Mouse (Mus musculus) monocyte, adult 2 months (primary cell): Measurements from ENCODE around the gene Smpd2.

Experiments used
- DNase-seq, 2 experiments: peaks; one replicate each; pipeline ENCODE4 v3.0.0; 2022; ENCODE audit warnings: low spot score in 2 of 2, low read depth in 1 of 2

Smpd2 gene

DNA sequence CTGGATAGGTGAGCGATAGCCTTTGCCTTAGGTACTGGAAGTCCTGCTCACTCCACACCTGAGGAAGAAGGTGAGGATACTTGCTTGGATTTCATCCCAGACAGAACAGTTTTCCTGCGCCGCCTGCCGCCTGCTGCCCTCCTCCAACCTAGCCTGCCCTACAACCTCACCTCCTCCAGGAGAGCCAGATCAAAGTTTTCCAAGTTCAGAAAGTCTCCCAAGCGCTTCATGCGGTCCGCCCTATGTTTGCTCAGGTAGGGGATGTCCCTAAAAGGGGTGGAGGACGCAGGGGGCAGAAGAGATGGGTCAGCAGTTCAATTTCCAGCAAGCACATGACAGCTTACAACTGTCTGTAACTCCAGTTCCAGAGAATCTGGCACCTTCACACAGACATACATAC lies 875 bp downstream of the Smpd2 start:
- no peak for DNase-seq

- DNase-seq: no peak
Measured at GRCm38 (mm10) chr10:41488877-41489276, 1.3 kb downstream of the Smpd2 start.

DNA sequence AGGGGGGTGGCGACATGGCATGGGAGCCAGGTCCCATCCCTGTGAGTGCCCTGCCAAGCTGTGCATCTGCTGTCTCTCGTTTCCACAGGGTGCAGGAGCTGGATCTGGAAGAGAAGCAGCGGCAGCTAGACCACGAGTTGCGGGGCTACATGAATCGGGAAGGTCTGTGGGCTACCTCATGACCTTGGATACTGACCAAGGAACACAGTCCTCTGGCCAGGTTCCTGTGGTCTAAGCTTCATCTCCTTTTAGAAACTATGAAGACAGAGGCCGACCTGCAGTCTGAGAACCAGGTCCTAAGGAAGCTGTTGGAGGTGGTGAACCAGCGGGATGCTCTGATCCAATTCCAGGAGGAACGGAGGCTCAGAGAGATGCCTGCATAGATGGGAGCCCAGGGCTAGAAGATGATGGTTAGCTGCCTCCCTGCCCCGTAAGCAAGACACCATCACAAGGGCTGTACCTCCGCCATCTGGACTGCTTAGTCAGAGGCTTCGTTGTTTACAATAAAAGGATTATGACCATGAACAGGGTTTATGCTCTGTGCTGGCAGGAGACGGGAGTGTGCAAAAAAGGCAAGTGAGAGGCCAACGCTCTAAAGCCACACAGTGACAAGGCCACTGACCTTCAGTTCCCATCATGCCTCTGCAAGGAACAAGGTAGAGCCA lies 3.5 kb downstream of the Smpd2 start:
- DNase-seq: no peak

GRCm38 (mm10) chr10:41485778-41486177 lies 4.4 kb downstream of the Smpd2 start:
- no peak for DNase-seq

- DNase-seq: no peak
Measured at GRCm38 (mm10) chr10:41482446-41482845, 7.7 kb downstream of the Smpd2 start.

DNA sequence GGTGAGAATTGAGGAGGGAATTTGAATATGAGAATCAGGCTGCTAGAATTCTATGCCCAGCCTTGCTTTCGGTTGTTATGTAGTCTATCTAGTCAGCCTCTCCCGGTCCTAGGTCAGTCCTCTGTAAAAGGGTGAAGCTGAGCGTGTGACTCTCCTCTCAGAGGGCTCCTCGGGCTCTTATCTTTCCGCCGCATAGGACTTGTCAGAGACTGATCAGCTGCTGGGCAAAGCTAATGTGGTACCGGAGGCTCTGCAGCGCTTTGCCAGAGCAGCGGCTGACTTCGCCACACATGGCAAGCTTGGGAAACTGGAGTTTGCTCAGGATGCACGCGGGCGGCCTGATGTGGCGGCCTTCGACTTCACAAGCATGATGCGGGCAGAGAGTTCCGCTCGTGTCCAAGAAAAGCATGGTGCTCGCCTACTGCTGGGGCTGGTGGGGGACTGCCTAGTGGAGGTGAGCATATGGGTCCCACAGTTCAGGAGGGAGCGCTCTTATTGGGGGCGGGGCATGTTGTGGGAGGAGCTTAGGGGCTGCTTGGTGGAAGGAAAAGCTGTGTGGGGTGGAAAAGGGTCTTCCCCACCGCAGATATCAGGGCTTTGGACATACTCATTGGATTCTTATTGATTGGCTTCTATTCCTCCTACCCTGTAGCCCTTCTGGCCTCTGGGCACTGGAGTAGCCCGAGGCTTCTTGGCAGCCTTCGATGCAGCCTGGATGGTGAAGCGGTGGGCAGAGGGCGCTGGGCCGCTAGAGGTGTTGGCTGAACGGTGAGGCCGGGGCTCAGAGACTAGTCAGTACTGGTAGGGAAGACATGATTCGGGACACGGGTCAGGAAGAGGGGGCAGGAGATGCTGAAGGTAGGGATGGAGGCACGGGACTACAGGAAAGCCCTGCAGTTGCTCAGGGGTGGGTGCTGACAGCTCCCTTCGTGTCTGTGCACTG lies 9.0 kb downstream of the Smpd2 start:
- DNase-seq: no peak

DNA sequence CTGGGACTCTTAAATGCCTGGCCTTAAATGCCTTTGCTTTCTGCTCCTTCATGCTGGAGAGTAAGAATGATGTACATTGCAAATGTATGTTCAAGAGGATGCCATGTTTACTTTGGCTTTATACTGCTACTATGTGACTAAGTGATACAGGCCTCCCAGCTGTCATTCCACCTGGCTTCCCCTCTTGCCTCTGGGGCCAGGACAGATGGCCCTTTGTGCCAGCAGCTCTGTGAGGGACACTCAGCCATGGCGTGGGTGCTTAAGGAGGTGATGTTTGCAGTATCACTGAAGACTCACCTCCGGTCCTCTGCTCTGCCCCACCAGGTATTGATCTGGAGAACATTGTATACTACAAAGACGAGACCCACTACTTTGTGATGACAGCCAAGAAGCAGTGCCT lies 10.2 kb downstream of the Smpd2 start:
- DNase-seq: no peak

GRCm38 (mm10) chr10:41477278-41478181 lies 12.6 kb downstream of the Smpd2 start:
- DNase-seq: peak in 1 of 2 experiments; percentile 73

- no peak for DNase-seq
Measured at GRCm38 (mm10) chr10:41477018-41477277, 13.2 kb downstream of the Smpd2 start.

- peak in 1 of 2 experiments; percentile 54 for DNase-seq
Measured at GRCm38 (mm10) chr10:41476171-41477017, 13.8 kb downstream of the Smpd2 start, which contains the start of gene Mical1. Mical1 (plus strand) TSS chr10:41476314.

GRCm38 (mm10) chr10:41474981-41475391 lies 15.2 kb downstream of the Smpd2 start:
- DNase-seq: no peak

DNA sequence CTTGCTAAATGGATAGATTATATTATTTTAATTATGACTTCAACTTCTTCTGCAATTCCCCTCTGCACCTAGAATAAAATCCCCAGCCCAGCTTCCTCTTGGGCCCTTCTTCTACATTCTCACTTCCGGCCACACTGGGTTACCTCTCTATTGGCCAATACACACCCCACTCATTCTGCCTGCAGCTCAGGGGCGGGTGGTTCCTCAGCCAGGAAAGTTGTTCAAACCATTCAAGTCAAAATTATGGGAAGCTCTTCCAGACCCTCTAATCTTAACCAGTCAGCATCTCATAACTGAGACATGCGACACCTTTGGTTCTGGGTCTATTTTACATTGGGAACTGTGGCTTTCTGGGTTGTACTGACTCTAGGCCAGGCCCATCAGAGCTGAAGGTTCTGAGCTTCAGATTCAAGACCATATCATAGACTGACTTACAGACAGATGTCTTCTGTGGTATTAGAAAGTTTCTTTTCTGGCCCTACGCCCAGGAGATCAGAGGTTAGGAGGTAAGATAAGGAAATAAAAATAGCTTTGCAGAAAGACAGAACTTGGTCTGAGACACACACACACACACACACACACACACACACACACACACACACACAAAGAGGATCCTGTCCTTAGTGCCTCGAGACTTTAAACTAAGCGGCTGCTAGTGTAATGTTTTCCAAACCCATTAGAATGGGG lies 16.2 kb downstream of the Smpd2 start:
- DNase-seq: peak in 1 of 2 experiments; percentile 53

GRCm38 (mm10) chr10:41472962-41473481 lies 17.1 kb downstream of the Smpd2 start:
- peak in 1 of 2 experiments; percentile 13 for DNase-seq

DNA sequence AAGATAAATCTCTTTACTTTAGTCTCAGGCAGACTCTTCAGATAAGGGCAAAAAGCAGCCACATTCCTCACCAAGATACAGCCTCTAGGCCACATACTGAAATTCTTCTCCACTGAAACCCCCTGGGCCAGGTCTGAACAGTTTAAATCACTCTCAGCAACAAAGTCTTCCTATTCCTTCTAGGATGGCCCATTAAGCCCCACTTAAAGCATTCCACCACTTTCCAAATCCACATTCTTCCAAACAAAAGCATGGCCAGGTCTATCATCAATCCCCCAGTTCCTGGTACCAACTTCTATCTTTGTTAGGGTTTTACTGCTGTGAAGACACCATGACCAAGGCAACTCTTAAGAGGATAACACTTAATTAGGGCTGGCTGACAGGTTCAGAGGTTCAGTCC lies 17.6 kb downstream of the Smpd2 start:
- no peak for DNase-seq

GRCm38 (mm10) chr10:41470693-41471092 lies 19.5 kb downstream of the Smpd2 start:
- DNase-seq: no peak

GRCm38 (mm10) chr10:41467325-41467724 lies 22.8 kb downstream of the Smpd2 start:
- DNase-seq: no peak

DNA sequence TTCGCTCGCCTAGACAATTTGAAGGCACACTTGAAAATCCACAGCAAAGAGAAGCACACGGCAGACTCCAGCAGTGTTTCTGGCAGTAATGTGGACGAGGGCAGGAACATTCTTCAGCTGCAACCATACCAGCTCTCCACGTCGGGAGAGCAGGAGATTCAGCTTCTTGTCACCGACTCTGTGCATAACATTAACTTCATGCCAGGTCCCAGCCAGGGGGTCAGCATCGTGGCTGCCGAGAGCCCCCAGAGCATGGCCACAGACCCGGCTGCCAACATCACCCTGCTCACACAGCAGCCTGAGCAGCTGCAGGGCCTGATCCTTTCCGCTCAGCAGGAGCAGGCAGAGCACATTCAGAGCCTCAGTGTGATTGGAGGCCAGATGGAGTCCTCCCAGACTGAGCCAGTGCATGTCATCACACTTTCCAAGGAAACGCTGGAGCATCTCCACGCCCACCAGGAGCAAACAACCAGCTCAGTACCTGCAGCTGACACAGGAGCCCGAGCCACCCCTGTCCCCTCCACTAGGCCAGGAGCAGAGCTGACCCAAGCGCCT lies 25.7 kb downstream of the Smpd2 start:
- no peak for DNase-seq

GRCm38 (mm10) chr10:41461057-41461722 lies 29.0 kb downstream of the Smpd2 start:
- no peak for DNase-seq

DNA sequence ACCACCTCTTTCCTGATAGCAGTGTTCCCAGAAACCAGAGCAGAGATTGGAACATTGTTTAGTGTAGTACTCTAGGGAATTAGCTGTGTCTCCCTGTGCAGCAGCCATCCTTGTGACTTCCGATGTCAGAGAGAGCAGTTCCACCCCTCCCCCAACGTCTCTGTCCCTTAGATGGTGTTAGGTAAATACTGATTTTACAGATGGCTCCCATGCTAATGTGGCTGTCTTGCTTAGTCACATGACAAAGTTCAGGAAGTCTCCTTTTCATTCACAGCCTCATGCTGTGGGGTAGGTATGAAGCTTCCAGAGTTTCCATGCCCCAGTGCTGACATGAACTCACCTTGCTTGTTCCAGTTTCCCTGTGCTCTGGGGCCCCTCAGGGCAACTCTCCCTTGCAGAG lies 29.7 kb downstream of the Smpd2 start:
- no peak for DNase-seq
